Mouse (Mus musculus): ENCODE measurements around the gene Gpatch2.

- TF ChIP-seq GATA1 (IDR thresholded peaks at IDR 0.05; ENCODE audit: low read length) (no peak), TAL1 (IDR thresholded peaks at IDR 0.05; ENCODE audit: low read length) (no peak)
These were observed 150.1 kb downstream of the Gpatch2 start for GRCm38 (mm10) chr1:187365424-187365823.

Measured in erythroblast, embryonic 14.5 days (primary cell).